Mouse (Mus musculus) ES-E14 (cell line): ENCODE results near the gene Arhgef28.

Source experiments
- CHD2 ChIP-seq: IDR thresholded peaks from 2 replicates; pipeline ENCODE4 v1.6.1; 2014; ENCODE audit warnings: mild to moderate bottlenecking, low read depth, low read length, inconsistent platforms
- HCFC1 ChIP-seq: IDR thresholded peaks from 2 replicates; pipeline ENCODE4 v1.6.1; 2012; ENCODE audit warnings: low read length, inconsistent platforms, borderline replicate concordance; ENCODE audit not compliant: insufficient read depth
- MAFK ChIP-seq: IDR thresholded peaks from 2 replicates; pipeline ENCODE4 v1.6.1; 2014; ENCODE audit warnings: mild to moderate bottlenecking, low read depth, low read length, inconsistent platforms; ENCODE audit not compliant: insufficient read depth
- ZC3H11A ChIP-seq: IDR thresholded peaks from 2 replicates; pipeline ENCODE4 v1.6.1; 2012; ENCODE audit warnings: low read depth, mild to moderate bottlenecking, inconsistent platforms, low read length, borderline replicate concordance
- ZNF384 ChIP-seq: IDR thresholded peaks from 2 replicates; pipeline ENCODE4 v1.6.1; 2012; ENCODE audit warnings: low read depth, low read length, inconsistent platforms

- no peak for TF ChIP-seq CHD2
- no peak for TF ChIP-seq ZNF384
- no peak for TF ChIP-seq MAFK
- no peak for TF ChIP-seq HCFC1
- TF ChIP-seq ZC3H11A: no peak
Observed at GRCm38 (mm10) chr13:97918117-97918900, 287.9 kb downstream of the Arhgef28 start.
